Mouse (Mus musculus) midbrain, embryonic 15.5 days (tissue): ENCODE measurements at regions not wholly inside any gene's neighbourhood (a gene's known extent, or its start where the extent isn't known, plus 50 kb on each side); places are given as distances from the start of the nearest gene placed in this dataset.

Source experiments
- ATAC-seq: fragments of 200-750 bp; cut with Nextera tagmentation; replicated peaks from 2 replicates; pipeline ENCODE4 v1.8.0; 2017; ENCODE audit warnings: moderate TSS enrichment
- H3K27ac ChIP-seq: fragments of 300-500 bp; sonication (generic); 2 replicates; pipeline ENCODE4 v1.5.1; 2015; ENCODE audit warnings: mild to moderate bottlenecking, inconsistent platforms
- H3K27me3 ChIP-seq: fragments of 300-500 bp; sonication (generic); replicated peaks from 2 replicates; pipeline ENCODE4 v1.6.1; 2015; ENCODE audit warnings: inconsistent platforms
- H3K36me3 ChIP-seq: fragments of 300-500 bp; sonication (generic); replicated peaks from 2 replicates; pipeline ENCODE4 v1.6.1; 2015; ENCODE audit warnings: inconsistent platforms
- H3K4me1 ChIP-seq: fragments of 300-500 bp; sonication (generic); 2 replicates; pipeline ENCODE4 v1.6.1; 2015; ENCODE audit warnings: inconsistent platforms
- H3K4me2 ChIP-seq: fragments of 300-500 bp; sonication (generic); 2 replicates; pipeline ENCODE4 v1.6.1; 2015; ENCODE audit warnings: inconsistent platforms, mild to moderate bottlenecking, moderate library complexity
- H3K4me3 ChIP-seq: fragments of 300-500 bp; sonication (generic); 2 replicates; pipeline ENCODE4 v1.5.1; 2015; ENCODE audit warnings: mild to moderate bottlenecking, inconsistent platforms
- H3K9ac ChIP-seq: fragments of 300-500 bp; sonication (generic); 2 replicates; pipeline ENCODE4 v1.6.1; 2015; ENCODE audit warnings: mild to moderate bottlenecking, inconsistent platforms
- H3K9me3 ChIP-seq: fragments of 300-500 bp; sonication (generic); 2 replicates; pipeline ENCODE4 v1.6.1; 2016; ENCODE audit warnings: inconsistent platforms
- WGBS: fragments of 180-500 bp; shearing (Covaris S2); methylation state at CpG from one replicate; pipeline ENCODE4 v1.1.7; 2015; ENCODE audit warnings: mixed read lengths; 5-methylcytosine and 5-hydroxymethylcytosine counted together

DNA sequence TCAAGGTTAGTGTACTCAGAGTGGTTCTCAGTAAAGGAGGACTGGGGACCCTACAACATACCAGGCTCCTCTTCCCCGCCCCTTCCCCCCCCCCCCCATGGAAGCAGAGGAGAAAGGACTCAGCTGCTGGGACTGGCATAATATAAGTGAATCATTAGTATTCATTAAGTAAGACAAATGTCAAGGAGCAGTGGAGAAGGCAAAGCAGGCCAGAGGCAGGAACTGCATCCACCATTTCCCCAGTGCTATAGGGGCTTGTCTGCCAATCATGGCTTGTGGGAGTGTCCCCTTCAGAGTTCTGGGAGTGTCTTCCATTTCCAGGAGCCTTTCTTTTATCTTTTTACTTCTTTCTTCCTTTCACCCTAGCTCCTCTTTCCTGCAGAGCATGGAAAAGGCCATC lies 392.3 kb downstream of the Pdzph1 start:
- no peak for ATAC-seq
- Histone ChIP-seq H3K9ac (no peak overlapping the region), H3K4me1 (no peaks in the 10 kb centered on the region), H3K27me3 (no peaks in the 10 kb centered on the region), H3K9me3 (no peaks in the 10 kb centered on the region), H3K27ac (no peak overlapping the region), H3K36me3 (no peaks in the 10 kb centered on the region), H3K4me2 (no peak overlapping the region), H3K4me3 (no peak overlapping the region)
- 83% methylated on average over 1 of the region's 1 CpGs for WGBS

GRCm38 (mm10) chr17:58596661-58597060 lies 394.5 kb downstream of the Pdzph1 start:
- Histone ChIP-seq H3K4me1 (no peaks in the 10 kb centered on the region), H3K9ac (no peak overlapping the region), H3K27ac (no peak overlapping the region), H3K4me2 (no peak overlapping the region), H3K27me3 (no peaks in the 10 kb centered on the region), H3K9me3 (no peaks in the 10 kb centered on the region), H3K4me3 (no peak overlapping the region), H3K36me3 (no peaks in the 10 kb centered on the region)
- ATAC-seq: no peak

DNA sequence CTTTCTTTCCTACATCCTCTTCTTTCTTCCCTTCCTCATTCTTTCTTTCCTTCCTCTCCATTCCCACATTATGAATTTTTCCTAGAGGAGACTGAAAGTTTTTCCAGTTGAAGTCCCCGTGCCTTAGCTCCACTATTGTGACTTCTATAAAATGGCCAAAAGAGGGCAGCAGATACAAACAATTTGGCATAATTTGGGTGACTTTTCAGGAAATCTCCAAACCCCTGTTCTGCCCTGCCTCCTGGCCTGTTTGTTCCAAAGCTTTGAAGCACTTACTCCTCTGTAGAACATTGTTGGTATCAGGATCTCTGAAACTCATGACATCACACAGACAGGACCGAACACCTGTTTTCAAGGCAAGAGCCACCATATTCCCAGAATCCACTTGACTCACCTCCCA lies 403.2 kb downstream of the Pdzph1 start:
- H3K36me3 ChIP-seq: no peaks in the 10 kb centered on the region
- WGBS: 59% methylated on average over 2 of the region's 2 CpGs
- H3K9me3 ChIP-seq: no peaks in the 10 kb centered on the region
- H3K27me3 ChIP-seq: no peaks in the 10 kb centered on the region
- no peak overlapping the region for H3K27ac ChIP-seq
- no peak overlapping the region for H3K4me3 ChIP-seq
- no peak overlapping the region for H3K9ac ChIP-seq
- no peaks in the 10 kb centered on the region for H3K4me1 ChIP-seq
- no peak; the same call in 1 of the 2 replicates for ATAC-seq
- no peak overlapping the region for H3K4me2 ChIP-seq

GRCm38 (mm10) chr17:58572885-58573284 lies 418.3 kb downstream of the Pdzph1 start:
- Histone ChIP-seq H3K4me2 (no peak overlapping the region), H3K27me3 (no peaks in the 10 kb centered on the region), H3K36me3 (no peaks in the 10 kb centered on the region), H3K4me3 (no peak overlapping the region), H3K9me3 (no peaks in the 10 kb centered on the region), H3K27ac (no peak overlapping the region), H3K9ac (no peak overlapping the region), H3K4me1 (no peaks in the 10 kb centered on the region)
- 84% methylated on average over 2 of the region's 2 CpGs for WGBS
- no peak for ATAC-seq
